Comparison of ENCODE assay signal across 30 mouse cellular contexts in genomic region chr17:45499516-45499915, GRCm38 (mm10). TPM values are rescaled to one million over a fixed set of nuclear protein-coding genes. Genes with fewer than 3 reads are reported as not detected.
"Had no signal": no experiment of that assay in that cellular context is flagged by ENCODE, and none has a peak within 500 bp of the region (broad histone marks: within the 10 kb centered on the region; RNA-seq: fewer than 3 reads in every experiment).

No protein-coding gene starts in this region.

- H3K4me3 ChIP-seq: heart, adult 2 months; heart, embryonic 13.5 days; heart, embryonic 15.5 days; hindbrain, embryonic 10.5 days; hindbrain, embryonic 13.5 days; hindbrain, embryonic 15.5 days; intestine, embryonic 15.5 days; left cerebral cortex, adult 2 months; limb, embryonic 13.5 days; limb, embryonic 15.5 days; liver, embryonic 13.5 days; liver, embryonic 15.5 days had no signal

- H3K36me3 ChIP-seq: heart, embryonic 13.5 days; heart, embryonic 15.5 days; hindbrain, embryonic 10.5 days; hindbrain, embryonic 13.5 days; hindbrain, embryonic 15.5 days; intestine, embryonic 15.5 days; limb, embryonic 13.5 days; limb, embryonic 15.5 days; liver, embryonic 13.5 days; liver, embryonic 15.5 days had no signal

- H3K4me2 ChIP-seq: heart, embryonic 11.5 days; heart, embryonic 13.5 days; heart, embryonic 15.5 days; hindbrain, embryonic 13.5 days; hindbrain, embryonic 15.5 days; intestine, embryonic 15.5 days; limb, embryonic 13.5 days; limb, embryonic 15.5 days; liver, embryonic 13.5 days; liver, embryonic 15.5 days had no signal

- H3K9ac ChIP-seq: heart, embryonic 13.5 days; heart, embryonic 15.5 days; hindbrain, embryonic 13.5 days; hindbrain, embryonic 15.5 days; intestine, embryonic 15.5 days; limb, embryonic 13.5 days; limb, embryonic 15.5 days; liver, embryonic 13.5 days; liver, embryonic 15.5 days had no signal

- DNase-seq: gastrocnemius, postnatal 14 days; gastrocnemius, postnatal 36 days; heart, adult 11 months; heart, adult 2 months; heart, postnatal 4 days; kidney, adult 18-20 months; kidney, adult 8-10 months; kidney, postnatal 10 days; kidney, postnatal 25 days; kidney, postnatal 4 days; left cerebral cortex, postnatal 4 days; liver, embryonic 13.5 days had no signal

- H3K27me3 ChIP-seq: heart, embryonic 13.5 days; heart, embryonic 15.5 days; hindbrain, embryonic 13.5 days; hindbrain, embryonic 15.5 days; intestine, embryonic 15.5 days; limb, embryonic 13.5 days; limb, embryonic 15.5 days; liver, embryonic 15.5 days had no signal

- H3K4me1 ChIP-seq: hindbrain, embryonic 13.5 days; hindbrain, embryonic 15.5 days; intestine, embryonic 15.5 days; limb, embryonic 13.5 days; limb, embryonic 15.5 days; liver, embryonic 15.5 days had no signal

- ATAC-seq: inflammation-experienced regulatory T-cells, adult 6 months; intestine, embryonic 15.5 days; intestine, postnatal 0 days had no signal

- H3K27ac ChIP-seq: heart, adult 2 months; heart, embryonic 13.5 days; heart, embryonic 15.5 days; hindbrain, embryonic 10.5 days; hindbrain, embryonic 13.5 days; hindbrain, embryonic 15.5 days; intestine, embryonic 15.5 days; left cerebral cortex, adult 2 months; limb, embryonic 13.5 days; limb, embryonic 15.5 days; liver, embryonic 13.5 days; liver, embryonic 15.5 days had no signal

- H3K9me3 ChIP-seq: heart, embryonic 13.5 days; heart, embryonic 15.5 days; hindbrain, embryonic 10.5 days; hindbrain, embryonic 13.5 days; hindbrain, embryonic 15.5 days; intestine, embryonic 15.5 days; limb, embryonic 13.5 days; limb, embryonic 15.5 days; liver, embryonic 13.5 days; liver, embryonic 15.5 days had no signal

RNA-seq across cellular contexts. Expression of gene Tcte1, which starts 23.7 kb away (rescaled TPM):
- total RNA-seq: gastrocnemius, adult 18-20 months; gastrocnemius, adult 8-10 months; gastrocnemius, postnatal 14 days; gastrocnemius, postnatal 36 days; heart, adult 2 months; heart, postnatal 25 days; heart, postnatal 4 days; liver, adult 2 months had no signal
- polyA plus RNA-seq: heart, postnatal 0 days; inflammation-experienced regulatory T-cells, adult 6 months; intestine, postnatal 0 days; liver, adult 2 months; liver, embryonic 13.5 days had no signal

RNA-seq across cellular contexts. Expression of gene Spats1, which starts 24.3 kb away (rescaled TPM):
- total RNA-seq: gastrocnemius, adult 18-20 months; gastrocnemius, adult 8-10 months; gastrocnemius, postnatal 36 days; liver, adult 2 months had no signal
- polyA plus RNA-seq: heart, adult 2 months; liver, adult 2 months had no signal

RNA-seq across cellular contexts. Expression of gene Tmem151b, which starts 50.0 kb away (rescaled TPM):
- total RNA-seq: gastrocnemius, adult 18-20 months; gastrocnemius, adult 8-10 months; liver, adult 2 months had no signal
